Mouse (Mus musculus) c-Kit-negative CD71-positive TER-119-positive erythroid progenitor cells, embryonic 14.5 days (primary cell): Measurements from ENCODE around the gene Kif11.

Experiments
- DNase-seq: peaks from one replicate; pipeline ENCODE4 v3.0.0-alpha.2; 2013; ENCODE audit warnings: low read depth, low spot score

Gene Kif11

GRCm38 (mm10) chr19:37443631-37444140, 67.5 kb downstream of the Kif11 start:
- DNase-seq: no peak

GRCm38 (mm10) chr19:37448212-37448611, 72.0 kb downstream of the Kif11 start:
- DNase-seq: no peak

GRCm38 (mm10) chr19:37449246-37449645, 73.0 kb downstream of the Kif11 start:
- no peak for DNase-seq

GRCm38 (mm10) chr19:37455528-37455927, 79.3 kb downstream of the Kif11 start:
- DNase-seq: no peak

GRCm38 (mm10) chr19:37455961-37456360, 79.8 kb downstream of the Kif11 start:
- DNase-seq: no peak

- no peak for DNase-seq
Observed at GRCm38 (mm10) chr19:37458013-37458412, 81.8 kb downstream of the Kif11 start.

- DNase-seq: no peak
Observed at GRCm38 (mm10) chr19:37466403-37466802, 90.2 kb downstream of the Kif11 start.

- no peak for DNase-seq
Observed at GRCm38 (mm10) chr19:37466978-37467377, 90.8 kb downstream of the Kif11 start.

GRCm38 (mm10) chr19:37468841-37469566, 92.8 kb downstream of the Kif11 start:
- no peak for DNase-seq
